ENCODE assay signal across 33 mouse cellular contexts in the genomic region with DNA sequence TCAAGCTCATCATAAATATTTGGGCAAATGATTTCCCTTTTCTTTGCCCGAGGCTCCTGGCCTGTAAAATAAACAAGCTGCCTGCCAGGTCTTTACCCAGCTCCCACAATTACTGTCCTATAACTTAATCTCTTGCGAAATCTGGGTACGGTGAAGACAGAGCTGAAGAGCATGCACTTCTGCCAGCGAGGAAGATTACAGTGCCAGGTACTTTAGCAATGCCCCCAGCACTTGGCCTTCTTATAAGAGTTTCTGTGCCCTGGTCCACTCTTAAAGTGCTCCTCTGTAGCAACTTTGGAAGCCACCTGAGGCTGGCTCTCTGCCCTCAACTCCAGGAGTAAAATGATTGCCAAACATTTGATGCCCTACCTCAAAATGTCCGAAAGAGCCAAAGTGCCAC. TPM values are rescaled to one million over a fixed set of nuclear protein-coding genes. Genes with fewer than 3 reads are reported as not detected.
DNase-seq lines count a peak whose midpoint lies in the region; TF ChIP-seq lines count a peak whose summit lies in the region.
"Had no signal": no experiment of that assay in that cellular context is flagged by ENCODE, and none has a peak within 500 bp of the region (broad histone marks: within the 10 kb centered on the region; RNA-seq: fewer than 3 reads in every experiment).

No protein-coding gene starts in this region.

- peak; percentile 4 for DNase-seq in adrenal gland, postnatal 14 days
- DNase-seq in adrenal gland, postnatal 10 days, result no peak
- peak; percentile 7 for DNase-seq in lung, adult 2 months
- no peak for DNase-seq in lung, postnatal 4 days
- peak; percentile 8 for DNase-seq in 3T3-L1 (ENCODE audit: low read depth, low spot score)
- DNase-seq in fat pad, adult 2 months (ENCODE audit: extremely low read depth, low read depth, low spot score), result peak; percentile 99
- no peak for DNase-seq in thymus, postnatal 4 days
- DNase-seq: adrenal gland, postnatal 25 days; cerebellum, adult 18-20 months; cerebellum, adult 9-11 months; cerebellum, postnatal 25 days; gastrocnemius, postnatal 10 days; gastrocnemius, postnatal 36 days; heart, adult 11 months had no signal

- 43% methylated on average over 5 of the region's 5 CpGs for WGBS in lung, adult 2 months

- TF ChIP-seq CTCF in lung, adult 2 months (IDR thresholded peaks at IDR 0.05; ENCODE audit: insufficient read depth, low read length), result no peak

- no peak for TF ChIP-seq POLR2A in lung, adult 2 months (IDR thresholded peaks at IDR 0.05; ENCODE audit: borderline replicate concordance, extremely low read depth, low read depth, low read length)

- no peaks in the 10 kb centered on the region for H3K4me1 ChIP-seq in lung, adult 2 months (ENCODE audit: control insufficient read depth, insufficient read depth, low read length)
- H3K4me1 ChIP-seq: embryonic facial prominence, embryonic 12.5 days; embryonic facial prominence, embryonic 15.5 days; forebrain, embryonic 12.5 days; forebrain, embryonic 15.5 days; hindbrain, embryonic 12.5 days; hindbrain, embryonic 15.5 days had no signal

- no peak overlapping the region for H3K4me3 ChIP-seq in lung, adult 2 months (replicated peaks; ENCODE audit: extremely low read depth, low read depth, low read length)
- H3K4me3 ChIP-seq: embryonic facial prominence, embryonic 12.5 days; embryonic facial prominence, embryonic 15.5 days; forebrain, embryonic 12.5 days; forebrain, embryonic 15.5 days; hindbrain, embryonic 12.5 days; hindbrain, embryonic 15.5 days had no signal

RNA-seq across cellular contexts. Expression of a gene that starts 5.4 kb away (rescaled TPM):
- not detected in 2 replicates for total RNA-seq in adrenal gland, postnatal 14 days (2021)
- total RNA-seq in adrenal gland, postnatal 10 days (2021), result not detected
- 1.6 TPM in 1 of 2 replicates, not detected in the other for polyA plus RNA-seq in lung, adult 2 months (2012; rRNA removed)
- total RNA-seq: adrenal gland, postnatal 25 days; common myeloid progenitor, adult 5-6 weeks; gastrocnemius, adult 18-20 months; gastrocnemius, postnatal 10 days; gastrocnemius, postnatal 36 days; heart, adult 8-10 months; heart, postnatal 25 days; hematopoietic stem cell, adult 5-6 weeks; MEL had no signal
- polyA plus RNA-seq: activated CD4-positive, CD25-positive, alpha-beta regulatory T cell, adult 4 months; C2C12; forebrain, embryonic 12.5 days; forebrain, embryonic 15.5 days; heart, embryonic 11.5 days; heart, embryonic 14.5 days; heart, postnatal 0 days; hindbrain, embryonic 12.5 days; hindbrain, embryonic 15.5 days; intestine, embryonic 14.5 days had no signal

RNA-seq across cellular contexts. Expression of a gene that starts 28.2 kb away (rescaled TPM):
- 0.64 TPM in 1 of 2 replicates, not detected in the other for total RNA-seq in adrenal gland, postnatal 14 days (2021)
- total RNA-seq in adrenal gland, postnatal 10 days (2021), result not detected
- polyA plus RNA-seq in lung, adult 2 months (2012; rRNA removed), result not detected in 2 replicates
- total RNA-seq: common myeloid progenitor, adult 5-6 weeks; gastrocnemius, adult 18-20 months; gastrocnemius, postnatal 10 days; gastrocnemius, postnatal 36 days; heart, adult 8-10 months; heart, postnatal 25 days; hematopoietic stem cell, adult 5-6 weeks; MEL had no signal
- polyA plus RNA-seq: activated CD4-positive, CD25-positive, alpha-beta regulatory T cell, adult 4 months; CD4-positive, CD25-positive, alpha-beta regulatory T cell, adult 4 months; embryonic facial prominence, embryonic 12.5 days; forebrain, embryonic 12.5 days; forebrain, embryonic 15.5 days; heart, embryonic 11.5 days; heart, embryonic 14.5 days; heart, postnatal 0 days; hindbrain, embryonic 12.5 days; hindbrain, embryonic 15.5 days had no signal

Comparison
In these comparisons a context has a peak if more than half of its experiments do, and no peak if none do; other contexts are left out.
1. DNase-seq: peak in adrenal gland, postnatal 14 days (single experiment), lung, adult 2 months (single experiment), 3T3-L1 (single experiment) and fat pad, adult 2 months (single experiment); none in adrenal gland, postnatal 10 days (single experiment), lung, postnatal 4 days (0 of 2) and thymus, postnatal 4 days (single experiment).